Mouse (Mus musculus): Measurements from ENCODE around the gene Tmtc4.

DNA sequence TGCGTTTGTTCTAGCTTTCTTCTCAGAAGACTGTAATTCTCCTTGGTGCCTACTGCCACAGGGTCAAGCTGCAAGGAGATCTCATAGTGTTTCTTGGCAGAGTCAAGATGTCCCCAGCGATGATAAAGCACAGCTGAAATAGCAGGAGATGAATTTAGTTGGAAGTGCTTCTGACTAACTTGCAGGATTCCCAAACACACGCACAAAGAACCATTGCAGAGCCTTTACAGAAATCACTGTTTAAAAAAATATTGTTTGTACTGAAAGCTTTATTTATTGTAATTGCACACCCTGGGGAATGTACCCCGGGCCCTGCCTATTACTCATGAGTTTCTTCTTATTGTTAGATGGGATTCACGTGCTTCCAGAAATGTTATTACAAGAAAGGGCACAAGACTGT, 63.8 kb downstream of the Tmtc4 start:
- TF ChIP-seq POLR2A (IDR thresholded peaks at IDR 0.05; ENCODE audit: low read depth, low read length) (no peak), CTCF (IDR thresholded peaks at IDR 0.05; ENCODE audit: extremely low read depth, insufficient read length, insufficient replicate concordance, low read depth, low read length) (no peak)
